Mouse (Mus musculus) megakaryocyte, embryonic 14.5 days (primary cell): Measurements from ENCODE around the gene Hexa. TPM values are rescaled to one million over a fixed set of nuclear protein-coding genes. Genes with fewer than 3 reads are reported as not detected.

Source experiments
- H3K27me3 ChIP-seq: replicated peaks from 2 replicates; pipeline ENCODE3; 2012; ENCODE audit warnings: inconsistent platforms
- H3K36me3 ChIP-seq: replicated peaks from 2 replicates; pipeline ENCODE3; 2012; ENCODE audit warnings: low read length, inconsistent platforms, mixed read lengths
- H3K4me1 ChIP-seq: 2 replicates; pipeline ENCODE4 v1.6.1; 2012; ENCODE audit warnings: inconsistent platforms
- H3K4me3 ChIP-seq: replicated peaks from 2 replicates; pipeline ENCODE3; 2012; ENCODE audit warnings: moderate library complexity, mild to moderate bottlenecking, inconsistent platforms
- H3K9me3 ChIP-seq: 2 replicates; pipeline ENCODE4 v1.6.1; 2012; ENCODE audit warnings: inconsistent platforms
- FLI1 ChIP-seq: IDR thresholded peaks from 2 replicates; pipeline ENCODE4 v1.6.1; 2012; ENCODE audit warnings: low read length, inconsistent platforms, mixed read lengths
- GATA1 ChIP-seq: IDR thresholded peaks from 3 replicates; pipeline ENCODE4 v1.6.1; 2012; ENCODE audit warnings: mixed read lengths, low read length, inconsistent platforms, borderline replicate concordance
- polyA plus RNA-seq: library from polyadenylated mRNA; stranded (reverse); fragments of >175 nt; gene quantifications from 2 replicates; pipeline ENCODE4 v1.2.3, GENCODE M21; 2012; ENCODE audit warnings: low replicate concordance; ENCODE audit not compliant: insufficient read depth

The Hexa gene
- polyA plus RNA-seq, 1 experiment, result 176 TPM

DNA sequence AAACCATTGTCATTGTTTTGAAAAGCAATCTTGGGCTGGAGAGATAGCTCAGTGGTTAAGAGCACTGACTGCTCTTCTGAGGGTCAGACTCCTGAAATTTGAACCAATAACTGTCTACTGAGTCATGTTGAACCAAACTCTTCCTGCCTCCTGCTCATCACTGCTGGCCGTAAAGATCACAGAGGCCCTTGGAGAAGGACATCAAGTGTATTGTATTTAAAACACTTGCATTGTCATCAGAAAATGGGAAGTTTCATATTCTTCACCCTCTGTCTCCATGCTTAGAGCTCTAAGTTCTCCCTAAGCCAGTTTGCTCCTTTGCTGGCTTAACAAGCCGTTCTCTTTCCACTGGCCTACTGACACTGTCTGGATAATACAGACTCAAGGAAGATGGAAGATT, 11.1 kb upstream of the Hexa start:
- Histone ChIP-seq H3K4me1 (peaks cover 45% of the 10 kb centered on the region), H3K4me3 (no peak overlapping the region), H3K36me3 (no peaks in the 10 kb centered on the region), H3K9me3 (no peaks in the 10 kb centered on the region), H3K27me3 (peaks cover 2% of the 10 kb centered on the region)
- TF ChIP-seq FLI1 (no peak), GATA1 (no peak)

DNA sequence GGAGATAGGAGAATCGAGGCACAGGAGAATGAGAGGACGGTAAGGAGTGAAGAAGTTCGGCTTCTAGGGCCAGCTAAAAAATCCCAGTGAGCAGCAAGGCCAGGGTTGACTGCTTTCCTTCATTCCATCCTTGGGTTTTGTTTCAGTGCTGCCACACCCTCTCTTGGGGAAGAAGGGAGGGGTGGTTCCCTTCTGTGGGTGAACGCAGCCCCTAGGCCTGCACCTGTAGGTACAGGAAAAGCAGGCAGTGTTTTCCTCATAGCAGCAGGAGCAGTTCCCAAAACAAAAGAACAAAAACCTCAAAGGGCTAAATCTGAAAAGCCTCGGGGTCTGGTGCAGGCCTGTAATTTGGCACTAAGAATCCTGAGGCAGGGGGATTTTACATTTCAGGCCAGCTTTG, 7.7 kb upstream of the Hexa start:
- TF ChIP-seq GATA1 (no peak), FLI1 (no peak)
- peaks cover 61% of the 10 kb centered on the region for H3K4me1 ChIP-seq
- H3K4me3 ChIP-seq, result no peak overlapping the region
- H3K9me3 ChIP-seq, result no peaks in the 10 kb centered on the region
- no peaks in the 10 kb centered on the region for H3K36me3 ChIP-seq
- H3K27me3 ChIP-seq, result peaks cover 2% of the 10 kb centered on the region

DNA sequence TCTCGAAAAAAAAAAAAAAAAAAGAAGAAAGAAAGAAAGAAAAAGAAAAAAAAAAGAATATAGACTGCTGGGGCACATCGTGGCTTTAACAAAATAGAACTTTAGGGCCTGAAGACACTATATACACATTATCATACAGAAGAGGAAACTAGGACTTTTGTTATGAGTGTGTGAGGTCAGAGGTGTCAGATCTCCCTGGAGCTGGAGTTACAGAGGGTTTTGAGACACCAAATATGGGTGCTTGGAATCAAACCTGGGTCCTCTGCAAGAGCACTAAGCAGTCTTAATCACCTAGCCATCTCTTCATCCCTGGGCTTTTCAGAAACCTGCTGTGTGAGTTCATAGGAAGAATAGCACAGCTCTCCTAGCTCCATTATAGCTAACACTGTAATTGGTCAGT, 5.9 kb upstream of the Hexa start:
- no peaks in the 10 kb centered on the region for H3K36me3 ChIP-seq
- H3K4me3 ChIP-seq, result no peak overlapping the region
- TF ChIP-seq GATA1 (no peak), FLI1 (no peak)
- peaks cover 2% of the 10 kb centered on the region for H3K27me3 ChIP-seq
- peaks cover 61% of the 10 kb centered on the region for H3K4me1 ChIP-seq
- H3K9me3 ChIP-seq, result no peaks in the 10 kb centered on the region

DNA sequence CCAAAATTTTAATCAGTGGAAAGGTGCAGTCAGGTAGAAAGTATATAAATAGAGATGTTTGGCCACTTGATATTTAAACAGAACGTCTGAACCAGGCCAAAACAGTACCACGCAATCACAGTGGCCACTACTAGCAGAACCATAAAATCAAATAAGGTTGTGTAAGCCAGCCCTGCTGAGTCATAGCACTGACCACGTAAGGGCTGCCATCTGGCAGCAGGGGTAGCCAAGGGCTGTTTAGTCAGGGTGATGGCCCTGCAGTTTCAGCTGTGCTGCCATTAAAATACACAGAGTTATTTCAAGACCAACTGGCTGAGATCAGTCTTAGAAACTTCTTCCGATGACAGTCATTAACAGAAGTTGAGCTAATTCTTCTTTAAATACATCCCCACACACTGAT, 5.5 kb upstream of the Hexa start:
- Histone ChIP-seq H3K9me3 (no peaks in the 10 kb centered on the region), H3K27me3 (peaks cover 2% of the 10 kb centered on the region), H3K4me1 (peaks cover 62% of the 10 kb centered on the region), H3K4me3 (no peak overlapping the region), H3K36me3 (no peaks in the 10 kb centered on the region)
- no peak for TF ChIP-seq FLI1

DNA sequence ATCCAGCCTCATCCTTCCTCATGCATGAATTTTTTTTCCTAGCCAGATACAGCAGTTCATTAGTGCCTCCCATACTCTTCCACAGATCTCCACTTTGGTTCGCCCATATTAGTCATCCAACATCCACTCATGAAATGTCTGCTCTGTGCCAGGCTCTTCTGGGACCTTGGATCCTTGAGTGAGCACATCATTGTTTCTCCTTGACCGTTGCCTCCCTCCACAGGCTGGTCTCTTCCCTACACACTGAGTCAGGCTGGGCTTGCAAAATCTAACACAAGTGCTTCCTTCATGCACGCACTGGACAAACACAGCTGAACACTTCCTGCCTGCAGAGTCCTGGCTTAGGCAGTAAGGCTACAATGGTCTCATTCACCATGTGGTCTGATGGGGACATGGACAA, 1.7 kb upstream of the Hexa start:
- Histone ChIP-seq H3K4me1 (peaks cover 75% of the 10 kb centered on the region), H3K9me3 (no peaks in the 10 kb centered on the region), H3K36me3 (peaks cover 10% of the 10 kb centered on the region), H3K27me3 (peaks cover under 1% of the 10 kb centered on the region), H3K4me3 (peak overlapping the region; percentile 62)
- no peak for TF ChIP-seq FLI1
- no peak for TF ChIP-seq GATA1

DNA sequence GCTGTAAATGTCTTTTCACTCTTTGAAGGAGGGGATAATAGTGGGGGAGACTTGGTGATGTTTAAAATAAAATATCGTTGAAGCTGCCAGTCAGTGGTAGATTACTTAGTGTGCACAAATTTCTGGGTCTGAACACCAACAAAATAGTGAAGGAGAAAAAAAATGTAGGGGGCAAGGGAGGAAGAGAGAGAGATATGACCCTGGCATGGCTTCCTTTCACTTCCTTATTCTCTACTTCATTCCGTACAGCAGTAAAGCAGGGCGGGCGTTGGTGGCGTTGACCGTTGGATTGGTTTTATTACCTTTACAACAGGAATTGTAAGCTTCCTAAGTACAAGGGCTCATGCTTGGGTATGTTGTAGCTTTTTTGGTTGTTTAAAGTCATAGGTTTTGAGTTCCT, 2.3 kb downstream of the Hexa start:
- Histone ChIP-seq H3K4me1 (peaks cover 79% of the 10 kb centered on the region), H3K36me3 (peaks cover 35% of the 10 kb centered on the region), H3K9me3 (no peaks in the 10 kb centered on the region), H3K27me3 (no peaks in the 10 kb centered on the region), H3K4me3 (peak overlapping the region; percentile 98)
- TF ChIP-seq FLI1 (no peak), GATA1 (no peak)

DNA sequence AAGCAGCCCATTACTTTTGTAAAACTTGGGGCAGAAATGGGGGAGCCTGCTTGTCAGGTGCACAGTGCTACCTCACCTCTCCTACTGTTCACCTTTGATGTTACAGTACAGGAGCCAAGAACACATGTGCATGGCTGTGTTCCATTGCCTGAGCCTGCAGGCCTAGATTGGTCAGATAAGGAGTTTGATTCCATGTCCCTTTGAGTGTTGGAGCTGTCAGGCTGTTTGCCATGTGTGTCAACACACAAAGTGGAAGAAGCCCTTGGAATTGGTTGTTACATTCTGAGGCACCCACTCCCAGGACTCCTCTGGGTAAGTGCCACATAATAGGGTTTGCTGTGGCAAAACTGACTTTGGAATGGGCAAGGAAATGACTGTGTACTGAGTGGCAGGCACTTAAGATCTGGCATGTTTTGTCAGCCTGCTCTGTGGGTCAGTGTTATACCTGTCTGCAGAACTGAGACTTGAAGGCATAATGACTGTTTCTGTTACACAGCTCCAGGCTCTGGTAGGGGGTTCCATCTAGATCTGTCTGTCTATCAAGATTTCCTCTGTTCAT, 3.5 kb downstream of the Hexa start:
- Histone ChIP-seq H3K9me3 (no peaks in the 10 kb centered on the region), H3K27me3 (no peaks in the 10 kb centered on the region), H3K4me3 (peak overlapping the region; percentile 91), H3K4me1 (peaks cover 79% of the 10 kb centered on the region), H3K36me3 (peaks cover 47% of the 10 kb centered on the region)
- TF ChIP-seq GATA1 (peak; percentile 77; the same call in 1 of the 3 replicates), FLI1 (no peak)

DNA sequence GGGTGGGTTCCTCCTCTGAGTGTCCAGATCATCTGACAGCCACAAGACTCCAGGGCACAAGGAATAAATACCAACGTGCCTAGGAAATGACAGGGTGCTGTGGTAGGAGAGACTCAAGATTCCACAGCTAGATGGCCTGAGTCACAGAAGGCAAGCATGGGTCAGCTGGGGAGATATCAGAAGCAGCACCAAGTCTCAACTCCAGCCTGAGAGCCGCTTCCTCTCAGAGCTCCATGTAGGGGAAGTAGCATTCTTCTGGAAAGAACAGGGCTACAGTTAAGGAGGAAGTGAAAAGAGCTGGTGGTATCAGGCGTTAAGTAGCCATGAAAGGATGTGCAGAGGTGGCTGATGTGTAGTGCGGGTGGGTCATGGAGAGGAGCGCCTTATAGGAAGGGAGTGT, 5.4 kb downstream of the Hexa start:
- Histone ChIP-seq H3K4me1 (peaks cover 86% of the 10 kb centered on the region), H3K9me3 (no peaks in the 10 kb centered on the region), H3K4me3 (peak overlapping the region; percentile 91), H3K36me3 (peaks cover 66% of the 10 kb centered on the region), H3K27me3 (no peaks in the 10 kb centered on the region)
- TF ChIP-seq GATA1 (no peak), FLI1 (no peak)

DNA sequence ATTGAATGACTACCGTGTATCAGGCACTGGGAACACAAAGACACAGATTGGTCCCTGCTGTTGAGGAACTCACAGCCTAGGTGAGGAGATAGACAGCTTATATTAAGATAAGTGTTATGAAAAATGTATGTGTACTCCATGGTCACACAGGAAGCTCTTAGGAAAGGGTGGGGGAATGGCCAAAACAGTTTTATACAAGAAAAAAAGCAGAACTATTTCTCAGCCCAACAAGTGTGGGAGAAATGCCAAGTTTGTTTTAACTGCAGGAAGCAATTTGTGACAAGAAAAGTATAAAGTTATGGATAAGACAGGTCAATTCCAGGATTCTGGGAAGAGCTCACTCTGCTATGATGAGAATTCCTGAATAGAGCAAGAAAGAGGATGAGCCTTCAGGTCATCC, 8.5 kb downstream of the Hexa start:
- Histone ChIP-seq H3K9me3 (no peaks in the 10 kb centered on the region), H3K36me3 (peaks cover 84% of the 10 kb centered on the region), H3K27me3 (no peaks in the 10 kb centered on the region), H3K4me1 (peaks cover 95% of the 10 kb centered on the region), H3K4me3 (no peak overlapping the region)
- TF ChIP-seq GATA1, result no peak
- no peak for TF ChIP-seq FLI1

DNA sequence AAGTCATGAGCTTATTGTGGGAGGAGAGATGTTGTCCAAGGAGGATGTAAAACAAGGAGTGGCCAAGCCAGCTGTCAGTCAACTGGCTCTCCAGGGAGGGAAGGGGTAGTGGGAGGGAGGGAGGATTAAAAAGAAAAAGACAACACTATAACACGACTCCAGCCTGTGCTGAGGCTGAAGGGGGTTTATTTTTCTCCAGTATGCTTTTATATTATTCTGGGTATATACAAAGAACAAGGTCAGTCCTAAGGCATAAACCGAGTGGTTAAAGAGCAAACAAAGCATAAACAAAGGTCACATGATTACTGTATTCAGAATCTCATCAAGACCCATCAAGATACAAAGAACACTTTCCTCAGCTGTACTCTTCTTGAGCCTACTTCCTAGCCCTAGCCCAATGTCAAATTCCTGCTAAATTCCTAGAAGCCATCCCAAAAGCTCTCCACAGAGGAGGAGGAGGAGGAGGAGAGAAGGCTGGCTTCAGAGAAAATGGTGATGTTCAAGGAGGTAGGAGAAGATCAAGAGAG, 9.7 kb downstream of the Hexa start:
- Histone ChIP-seq H3K36me3 (peaks cover 87% of the 10 kb centered on the region), H3K9me3 (no peaks in the 10 kb centered on the region), H3K4me1 (peaks cover 95% of the 10 kb centered on the region), H3K4me3 (no peak overlapping the region), H3K27me3 (no peaks in the 10 kb centered on the region)
- TF ChIP-seq GATA1, result no peak
- TF ChIP-seq FLI1, result no peak

DNA sequence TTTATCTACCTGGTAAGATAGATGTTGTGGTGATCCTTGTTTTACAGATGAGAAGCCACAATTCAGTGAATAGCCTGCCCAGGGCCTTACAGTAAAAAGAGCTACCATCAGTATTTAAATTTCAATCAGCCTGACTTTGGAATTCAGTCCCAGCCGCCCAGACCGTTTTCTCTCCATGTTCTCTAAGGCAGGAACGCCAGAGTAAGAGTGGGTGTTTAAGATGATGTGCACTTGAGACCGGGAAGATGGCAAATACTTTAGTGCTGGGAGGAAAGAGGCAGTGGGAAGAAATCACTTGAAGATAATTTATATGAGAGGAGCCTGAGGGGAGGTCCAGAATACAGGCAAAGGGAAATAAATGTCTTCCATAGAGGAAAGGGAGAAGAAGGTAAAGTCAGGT, 10.7 kb downstream of the Hexa start:
- TF ChIP-seq GATA1 (no peak), FLI1 (no peak)
- H3K27me3 ChIP-seq, result no peaks in the 10 kb centered on the region
- peaks cover 93% of the 10 kb centered on the region for H3K36me3 ChIP-seq
- peaks cover 93% of the 10 kb centered on the region for H3K4me1 ChIP-seq
- H3K4me3 ChIP-seq, result peak overlapping the region; percentile 18
- H3K9me3 ChIP-seq, result no peaks in the 10 kb centered on the region
